Mouse (Mus musculus): ENCODE results near the gene Dst. TPM values are rescaled to one million over a fixed set of nuclear protein-coding genes. Genes with fewer than 3 reads are reported as not detected.

Dst gene
- total and polyA plus RNA-seq, 3 experiments, result 9.1 to 28.0 (median 20.5) TPM

DNA sequence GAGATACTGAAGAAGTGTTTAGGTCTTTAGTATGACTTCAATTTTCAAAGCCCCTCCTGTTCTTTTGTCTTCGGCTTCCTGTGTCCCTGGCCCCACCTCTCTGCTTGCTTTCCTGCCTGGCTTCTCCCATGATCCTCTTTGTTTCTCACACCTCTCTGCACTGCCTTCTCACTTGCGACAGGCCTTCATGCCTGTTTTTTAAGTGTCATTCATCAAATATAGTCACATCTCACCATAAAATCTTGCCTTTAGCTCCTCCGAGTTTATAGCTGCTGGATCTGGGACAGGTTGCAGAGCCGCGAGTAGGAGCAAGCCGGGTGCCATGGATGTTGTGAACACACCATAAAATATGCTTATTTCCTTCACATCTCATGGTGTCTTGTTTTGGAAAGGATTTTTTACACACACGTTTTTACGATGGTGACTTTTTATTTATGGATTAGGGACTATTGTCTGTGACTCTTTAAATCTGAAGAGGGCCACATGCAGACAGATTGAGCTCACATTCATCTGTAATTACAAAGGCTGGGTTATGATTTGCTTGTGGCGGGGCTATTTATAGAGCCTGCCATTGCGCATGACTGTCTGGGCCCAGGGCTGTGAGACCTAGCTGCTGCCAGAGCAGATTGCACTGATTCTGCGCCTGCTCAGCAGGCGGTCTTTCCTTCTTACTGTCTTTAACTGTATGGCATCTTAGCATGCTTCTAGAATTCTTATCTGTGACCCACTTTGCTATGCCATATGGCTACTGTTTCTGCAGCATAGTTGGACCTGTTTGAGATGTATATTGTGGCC lies 38.8 kb downstream of the Dst start:
- no peak for DNase-seq (ENCODE audit: extremely low read depth)
- no peak overlapping the region for H3K9ac ChIP-seq (ENCODE audit: insufficient read depth, low read depth)
- no peak overlapping the region for H3K4me2 ChIP-seq (ENCODE audit: insufficient read depth, low read depth, poor library complexity, severe bottlenecking)
- dilution Hi-C loops (cut with MboI; ENCODE audit: extremely low pct_ligation_motif_present, extremely low pct_unique_long_range_greater_than_20kb, low sequenced_read_pairs), result no loop called here
- peaks cover 0 to 13% of the 10 kb centered on the region in 2 experiments for H3K36me3 ChIP-seq (replicated peaks in 1 of 2; ENCODE audit: control insufficient read depth in 1 of 2, insufficient read depth in 1 of 2, low read length in 1 of 2)
- no peak overlapping the region for H3K4me3 ChIP-seq (replicated peaks in 1 of 3; ENCODE audit: low read depth in 2 of 3, low read length in 2 of 3, poor library complexity in 1 of 3)
- H3K4me1 ChIP-seq (ENCODE audit: control insufficient read depth in 1 of 2, insufficient read depth in 2 of 2), result peaks cover 7 to 16% of the 10 kb centered on the region in 2 experiments; a peak in 3 of 4 replicates
- H3K27me3 ChIP-seq (replicated peaks), result no peaks in the 10 kb centered on the region
- H3K27ac ChIP-seq (ENCODE audit: insufficient read depth, low read depth), result no peak overlapping the region
- TF ChIP-seq E2F4 (IDR thresholded peaks at IDR 0.05; ENCODE audit: insufficient replicate concordance, low read depth, low read length), result no peak
- no peak for TF ChIP-seq MAFK (IDR thresholded peaks at IDR 0.05; ENCODE audit: insufficient replicate concordance, low read length)
- TF ChIP-seq USF2 (conservative IDR thresholded peaks at IDR 0.05; ENCODE audit: low read depth, low read length), result no peak
- TF ChIP-seq MAZ (IDR thresholded peaks at IDR 0.05; ENCODE audit: low read depth, low read length), result no peak
- TF ChIP-seq POLR2AphosphoS2 (IDR thresholded peaks at IDR 0.05; ENCODE audit: low read depth, low read length), result no peak
- no peak for TF ChIP-seq MXI1 (IDR thresholded peaks at IDR 0.05; ENCODE audit: low read depth, low read length)
- TF ChIP-seq IRF4 (IDR thresholded peaks at IDR 0.05; ENCODE audit: low read depth, low read length), result no peak
- TF ChIP-seq MEF2A (IDR thresholded peaks at IDR 0.05; ENCODE audit: borderline replicate concordance, low read depth, low read length), result no peak
- no peak for TF ChIP-seq JUN (IDR thresholded peaks at IDR 0.05; ENCODE audit: insufficient read depth, low read depth, low read length)
- TF ChIP-seq ETS1 (conservative IDR thresholded peaks at IDR 0.05; ENCODE audit: low read depth, low read length), result no peak
- no peak for TF ChIP-seq HCFC1 (IDR thresholded peaks at IDR 0.05; ENCODE audit: low read depth, low read length)
- peaks cover 2% of the 10 kb centered on the region for H3K9me3 ChIP-seq (replicated peaks; ENCODE audit: low read length)
- in situ Hi-C loops (cut with MboI; ENCODE audit: low pct_ligation_motif_present, low pct_unique_long_range_greater_than_20kb, low sequenced_read_pairs), result no loop called here
- H3K79me2 ChIP-seq (replicated peaks; ENCODE audit: control insufficient read depth, extremely low read depth, insufficient read depth, poor library complexity, severe bottlenecking), result no peaks in the 10 kb centered on the region

DNA sequence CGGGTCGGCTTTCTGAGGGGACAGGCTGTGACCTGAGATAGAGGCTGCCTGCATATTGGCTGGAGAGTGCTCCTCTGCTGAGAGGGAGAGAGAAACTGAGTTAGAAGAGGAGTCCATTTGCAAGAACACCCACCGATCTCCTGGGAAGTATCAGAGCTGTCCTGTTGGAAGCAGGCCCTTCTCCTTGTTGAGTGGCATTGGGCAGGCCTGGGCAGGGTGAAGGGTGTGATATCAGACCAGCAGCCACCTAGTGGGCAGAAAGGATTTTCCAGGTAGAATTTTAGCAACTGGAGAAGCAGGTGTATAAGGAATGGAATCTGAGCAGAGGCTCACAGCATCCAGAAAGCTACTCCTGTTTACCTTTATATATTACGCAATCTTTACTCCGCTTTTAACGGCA lies 39.8 kb downstream of the Dst start:
- Histone ChIP-seq H3K79me2 (replicated peaks; ENCODE audit: control insufficient read depth, extremely low read depth, insufficient read depth, poor library complexity, severe bottlenecking) (no peaks in the 10 kb centered on the region), H3K27ac (ENCODE audit: insufficient read depth, low read depth) (no peak overlapping the region), H3K4me3 (replicated peaks in 1 of 3; ENCODE audit: low read depth in 2 of 3, low read length in 2 of 3, poor library complexity in 1 of 3) (no peak overlapping the region), H3K4me1 (ENCODE audit: control insufficient read depth in 1 of 2, insufficient read depth in 2 of 2) (peaks cover 4 to 12% of the 10 kb centered on the region in 2 experiments; a peak in 3 of 4 replicates), H3K9me3 (replicated peaks; ENCODE audit: low read length) (peaks cover 2% of the 10 kb centered on the region), H3K36me3 (replicated peaks in 1 of 2; ENCODE audit: control insufficient read depth in 1 of 2, insufficient read depth in 1 of 2, low read length in 1 of 2) (peaks cover 0 to 13% of the 10 kb centered on the region in 2 experiments), H3K27me3 (replicated peaks) (no peaks in the 10 kb centered on the region), H3K4me2 (ENCODE audit: insufficient read depth, low read depth, poor library complexity, severe bottlenecking) (no peak overlapping the region), H3K9ac (ENCODE audit: insufficient read depth, low read depth) (no peak overlapping the region)
- dilution Hi-C loops (cut with MboI; ENCODE audit: extremely low pct_ligation_motif_present, extremely low pct_unique_long_range_greater_than_20kb, low sequenced_read_pairs) (no loop called here), in situ Hi-C loops (cut with MboI; ENCODE audit: low pct_ligation_motif_present, low pct_unique_long_range_greater_than_20kb, low sequenced_read_pairs) (no loop called here)
- no peak for DNase-seq (ENCODE audit: extremely low read depth)
- TF ChIP-seq NRF1 (IDR thresholded peaks at IDR 0.05; ENCODE audit: low read depth, low read length) (no peak), CTCF (conservative IDR thresholded peaks at IDR 0.05 in 1 of 2, IDR thresholded peaks at IDR 0.05 in 1 of 2; ENCODE audit: low read depth in 2 of 2, low read length in 2 of 2) (peak in 1 of 2 experiments; percentile 12; a peak in 1 of 4 replicates), TBP (conservative IDR thresholded peaks at IDR 0.05; ENCODE audit: low read depth, low read length) (no peak), ELF1 (IDR thresholded peaks at IDR 0.05; ENCODE audit: low read depth, low read length) (no peak), JUN (IDR thresholded peaks at IDR 0.05; ENCODE audit: insufficient read depth, low read depth, low read length) (no peak), SMC3 (IDR thresholded peaks at IDR 0.05; ENCODE audit: low read depth, low read length) (peak; percentile 11; the same call in 1 of the 2 replicates), NELFE (IDR thresholded peaks at IDR 0.05; ENCODE audit: low read depth, low read length) (no peak), MAX (IDR thresholded peaks at IDR 0.05; ENCODE audit: low read length) (no peak), ZNF384 (IDR thresholded peaks at IDR 0.05; ENCODE audit: low read depth, low read length) (no peak), GABPA (IDR thresholded peaks at IDR 0.05; ENCODE audit: insufficient replicate concordance, low read depth, low read length) (no peak), ZKSCAN1 (IDR thresholded peaks at IDR 0.05; ENCODE audit: borderline replicate concordance, low read depth, low read length) (no peak), SIN3A (IDR thresholded peaks at IDR 0.05; ENCODE audit: low read length) (no peak), MYC (IDR thresholded peaks at IDR 0.05; ENCODE audit: low read depth, low read length) (no peak)
